Mouse (Mus musculus): ENCODE results near the gene Porcn.

Porcn gene

GRCm38 (mm10) chrX:8206015-8206693 lies at the start of gene Porcn:
Porcn (minus strand) TSS chrX:8206525.
- peak; percentile 86 to 94 for DNase-seq

GRCm38 (mm10) chrX:8255807-8256206 lies 49.5 kb upstream of the Porcn start:
- DNase-seq, result no peak

DNA sequence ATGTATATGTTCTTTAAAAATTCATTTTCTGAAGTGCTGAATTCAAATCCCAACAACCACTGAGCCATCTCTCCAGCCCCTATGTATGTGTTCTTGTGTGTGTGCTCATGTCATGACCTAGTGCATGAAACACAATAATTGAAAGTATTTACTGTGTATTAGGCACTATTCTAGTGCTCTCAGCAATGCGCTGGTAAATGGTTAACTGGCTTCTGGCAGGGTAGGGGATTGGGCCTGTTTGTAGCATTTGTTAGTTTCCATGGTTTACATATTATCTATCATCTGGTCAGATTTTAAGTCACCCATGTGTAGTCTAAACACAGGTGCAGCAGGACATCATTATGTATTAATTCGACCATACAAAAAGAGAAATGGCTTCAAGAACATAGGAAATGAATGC lies 47.4 kb upstream of the Porcn start:
- peak; percentile 44 to 47 for DNase-seq

DNA sequence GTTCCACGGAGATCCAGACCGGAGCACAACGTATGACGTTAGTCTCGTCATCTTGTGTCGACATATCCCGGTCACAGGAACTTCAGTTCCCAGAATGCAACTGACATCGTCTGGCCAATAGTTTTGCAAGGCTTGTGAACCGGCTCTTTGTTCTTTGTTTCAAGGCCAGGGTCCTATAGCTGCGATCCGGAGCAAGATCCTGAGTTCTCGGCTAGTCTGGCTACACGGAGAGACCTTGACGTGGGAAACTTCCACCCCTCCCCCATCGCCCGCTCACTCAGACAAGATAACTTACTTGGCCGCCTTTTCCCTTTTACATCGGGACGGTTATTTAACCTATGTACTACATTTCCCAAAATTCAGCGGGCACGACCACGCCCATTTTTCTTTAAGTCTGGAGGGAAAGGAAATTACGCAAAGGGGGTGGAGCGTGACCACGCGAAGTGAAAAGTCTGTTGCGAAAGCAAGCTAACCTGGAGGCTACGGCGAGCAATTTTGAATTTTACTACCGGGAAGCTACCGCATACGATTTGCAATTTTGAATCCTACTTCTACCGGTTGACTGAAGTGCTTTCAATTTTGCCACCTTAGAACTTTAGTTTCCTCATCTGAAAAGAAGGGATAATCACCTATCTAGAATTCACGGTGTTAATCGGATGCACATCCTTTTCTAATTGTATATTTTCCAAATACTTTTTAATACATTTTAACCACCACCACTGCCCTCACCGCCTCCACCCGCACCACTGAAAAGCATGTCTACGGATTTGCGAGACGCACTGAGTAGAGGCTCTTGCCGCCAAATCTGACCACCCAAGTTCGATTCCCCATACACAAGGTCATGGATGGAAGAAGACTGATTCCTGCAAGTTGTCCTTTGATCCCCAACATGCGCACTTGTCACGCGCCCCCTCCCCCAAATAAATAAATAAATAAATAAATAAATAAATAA lies 46.3 kb upstream of the Porcn start, which contains the start of gene Ftsj1:
TSS of gene Ftsj1 (minus strand) at position 73 of the 952 bp plus-strand sequence.
- DNase-seq, result peak; percentile 90 to 91

- no peak for DNase-seq
These were observed 45.5 kb upstream of the Porcn start for GRCm38 (mm10) chrX:8251789-8252333.

GRCm38 (mm10) chrX:8248542-8249120 lies 42.3 kb upstream of the Porcn start:
- DNase-seq, result no peak

GRCm38 (mm10) chrX:8247680-8248079 lies 41.4 kb upstream of the Porcn start:
- DNase-seq, result peak in 1 of 2 experiments; percentile 2

DNA sequence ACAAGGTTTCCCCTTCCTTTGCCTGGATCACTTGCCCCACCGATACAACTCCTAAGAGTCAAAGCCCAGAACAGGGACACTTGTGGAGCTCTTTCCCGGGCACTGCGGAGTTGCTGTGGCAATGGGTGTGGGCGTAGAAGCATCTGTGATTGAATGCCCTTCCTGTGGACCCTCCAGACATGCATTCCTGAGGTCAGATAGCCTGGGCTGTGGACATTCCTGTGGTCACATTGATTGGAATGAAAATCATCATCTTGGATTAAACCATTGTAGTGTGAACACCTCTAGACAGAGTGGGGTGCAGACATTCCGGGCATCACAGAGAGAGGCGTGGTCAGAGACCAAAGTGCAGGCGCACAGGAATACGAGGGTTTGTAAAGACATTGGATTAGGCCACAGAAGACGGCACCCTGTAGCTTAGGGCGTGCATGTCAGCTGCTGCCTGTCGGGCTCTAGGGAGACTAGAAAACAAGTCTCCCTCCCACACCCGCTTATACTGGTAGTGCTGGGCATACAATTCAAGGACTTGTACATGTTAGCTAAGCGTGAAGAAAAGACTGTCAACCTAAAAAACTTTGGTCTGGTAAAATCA lies 32.6 kb upstream of the Porcn start:
- DNase-seq, result no peak

DNA sequence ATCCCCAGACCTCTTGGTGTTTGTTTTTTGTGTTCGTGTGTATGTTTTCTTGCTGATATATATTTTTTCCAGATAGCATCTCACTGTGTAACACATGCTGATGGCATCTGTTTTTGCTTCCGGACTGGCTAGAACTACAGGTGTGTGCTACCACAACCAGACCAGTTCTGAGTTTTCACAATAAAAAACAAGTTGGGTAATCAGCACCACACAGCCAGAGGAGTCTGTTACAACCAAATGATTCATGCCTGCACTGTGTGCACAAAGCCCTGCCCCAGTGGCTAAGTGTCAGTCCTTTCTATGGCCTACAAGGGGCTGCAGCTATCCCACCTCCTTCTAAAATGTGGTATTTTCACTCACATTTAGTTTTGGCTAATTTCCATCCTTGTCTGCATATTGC lies 30.4 kb upstream of the Porcn start:
- no peak for DNase-seq

DNA sequence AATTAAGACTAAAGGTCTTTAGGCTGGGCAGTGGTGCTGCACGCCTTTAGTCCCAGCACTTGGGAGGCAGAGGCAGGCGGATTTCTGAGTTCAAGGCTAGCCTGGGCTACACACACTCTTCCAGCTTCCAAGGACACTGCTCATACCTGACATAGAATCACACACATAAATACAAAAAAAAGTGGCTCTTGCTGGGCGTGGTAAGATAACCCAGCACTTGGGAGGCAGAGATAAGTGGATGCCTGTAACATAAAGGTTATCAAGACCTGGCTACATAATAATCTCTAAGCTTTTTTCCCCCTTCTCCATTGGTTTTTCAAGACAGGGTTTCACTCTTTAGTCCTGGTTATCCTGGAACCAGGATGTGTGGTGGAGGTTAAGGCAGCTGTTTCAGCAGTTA lies 27.3 kb upstream of the Porcn start:
- DNase-seq, result no peak

- no peak for DNase-seq
These were observed 23.9 kb upstream of the Porcn start for GRCm38 (mm10) chrX:8230272-8230671.

DNA sequence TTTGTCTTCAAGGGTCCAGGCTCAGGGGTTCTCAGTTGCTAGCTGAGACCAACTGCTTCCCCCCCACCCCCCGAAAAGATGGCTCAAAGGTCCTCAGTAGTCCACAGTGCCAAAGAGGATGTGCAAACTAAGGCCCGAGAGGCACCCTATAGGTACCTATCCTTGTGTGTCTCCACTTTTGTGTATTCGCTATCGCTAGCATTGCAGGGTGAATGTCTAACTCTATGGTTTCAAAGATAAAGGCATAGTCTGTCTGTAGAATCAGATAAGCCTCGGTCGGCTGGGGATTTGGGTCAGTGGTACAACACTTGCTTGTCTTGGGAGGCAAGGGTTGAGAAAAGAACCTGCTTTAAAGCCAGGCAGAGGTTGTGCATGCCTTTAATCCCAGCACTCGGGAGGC lies 17.1 kb upstream of the Porcn start:
- DNase-seq, result no peak

GRCm38 (mm10) chrX:8222678-8223421 lies 16.5 kb upstream of the Porcn start:
- DNase-seq, result no peak

DNA sequence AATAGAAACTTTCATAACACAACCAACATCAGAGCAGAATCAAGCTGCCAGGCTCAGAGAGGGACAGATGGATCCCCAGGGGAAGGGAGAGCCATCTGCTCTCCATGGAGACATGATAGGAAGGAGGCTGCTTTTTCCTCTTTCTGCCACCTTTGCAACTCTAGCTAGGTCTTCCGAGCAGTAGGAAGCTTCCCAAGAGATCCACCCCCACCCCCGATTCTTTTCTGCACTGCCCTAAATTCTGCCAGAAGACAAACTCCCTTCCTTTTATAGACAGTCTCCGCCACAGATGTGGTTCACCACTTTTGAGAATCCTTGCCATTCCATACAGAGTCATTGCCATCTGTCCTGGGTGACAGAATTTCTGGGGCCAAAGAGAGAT lies 16.0 kb upstream of the Porcn start:
- no peak for DNase-seq

DNA sequence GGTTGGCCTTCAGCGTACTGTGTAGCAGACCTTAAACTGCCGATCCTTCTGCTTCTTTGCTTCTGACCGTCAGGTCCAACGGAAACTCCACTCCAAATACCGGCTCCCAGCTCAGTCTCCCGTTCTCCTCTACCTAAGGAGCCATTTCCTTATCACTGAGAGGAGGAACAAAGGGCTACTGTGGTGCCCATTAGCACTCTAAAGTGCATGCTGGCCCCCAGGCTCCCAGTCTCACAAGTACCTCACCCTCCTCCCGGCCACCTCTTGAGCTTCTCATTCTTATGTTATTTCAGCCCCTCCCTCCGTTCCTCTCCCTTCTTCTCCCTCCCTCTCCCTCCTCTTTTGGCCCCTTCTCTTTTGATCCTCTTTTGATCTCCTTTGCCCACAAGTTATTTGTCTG lies 13.3 kb upstream of the Porcn start:
- DNase-seq, result no peak

- DNase-seq, result no peak
These were observed 11.8 kb upstream of the Porcn start for GRCm38 (mm10) chrX:8218114-8218513.

DNA sequence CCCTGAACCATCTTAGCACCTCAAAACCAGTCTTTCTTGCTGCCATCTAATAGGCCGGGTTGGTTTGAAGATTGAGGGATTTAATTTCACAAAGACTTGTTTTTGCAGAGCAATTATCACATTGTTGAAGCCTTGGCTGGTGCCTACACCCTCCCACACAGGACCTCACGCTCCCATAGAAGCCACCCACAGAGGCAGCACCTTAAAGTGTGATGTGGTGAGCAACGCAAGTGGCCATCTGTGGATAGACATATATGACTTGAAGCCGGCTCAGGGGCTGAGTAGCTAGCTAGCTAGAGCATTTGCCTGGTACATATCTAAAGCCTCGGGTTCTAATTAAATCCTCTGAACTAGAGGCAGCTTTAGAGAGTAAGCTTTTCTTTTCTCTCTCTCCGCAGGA lies 11.1 kb upstream of the Porcn start:
- DNase-seq, result no peak

DNA sequence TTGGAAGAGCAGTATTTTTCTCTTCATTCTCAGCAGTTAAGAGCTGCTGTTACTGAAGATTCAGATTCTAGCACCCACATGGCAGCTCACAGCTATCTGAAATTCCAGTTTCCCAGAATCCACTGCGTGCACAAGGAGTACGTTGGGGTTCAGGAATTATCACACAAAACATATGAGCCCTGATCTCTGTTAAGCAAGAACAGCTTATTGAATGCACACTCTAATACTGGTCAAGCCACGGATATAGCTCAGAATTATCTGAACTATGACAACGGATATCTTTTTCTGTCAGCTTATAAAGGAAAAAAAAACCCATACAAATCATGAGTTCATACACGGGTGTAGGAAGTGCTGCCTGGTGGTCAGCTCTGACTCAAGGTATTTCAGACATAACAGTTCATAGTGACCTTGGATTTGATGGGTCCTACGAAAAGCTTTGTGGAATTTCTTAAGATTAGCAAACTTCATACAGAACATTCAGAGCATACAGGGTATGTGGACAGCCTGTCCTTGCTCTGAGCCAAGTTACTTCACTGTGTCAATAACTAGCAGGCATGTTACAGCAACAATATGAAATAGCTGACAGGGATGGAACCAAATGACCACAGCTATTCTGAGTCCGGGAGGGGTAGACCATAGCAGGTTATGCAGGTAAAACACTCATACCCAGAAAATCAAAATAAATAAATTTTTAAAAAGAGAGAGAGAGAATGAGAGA lies 5.3 kb upstream of the Porcn start:
- DNase-seq, result no peak

- no peak for DNase-seq
These were observed 3.4 kb upstream of the Porcn start for GRCm38 (mm10) chrX:8209720-8210119.

DNA sequence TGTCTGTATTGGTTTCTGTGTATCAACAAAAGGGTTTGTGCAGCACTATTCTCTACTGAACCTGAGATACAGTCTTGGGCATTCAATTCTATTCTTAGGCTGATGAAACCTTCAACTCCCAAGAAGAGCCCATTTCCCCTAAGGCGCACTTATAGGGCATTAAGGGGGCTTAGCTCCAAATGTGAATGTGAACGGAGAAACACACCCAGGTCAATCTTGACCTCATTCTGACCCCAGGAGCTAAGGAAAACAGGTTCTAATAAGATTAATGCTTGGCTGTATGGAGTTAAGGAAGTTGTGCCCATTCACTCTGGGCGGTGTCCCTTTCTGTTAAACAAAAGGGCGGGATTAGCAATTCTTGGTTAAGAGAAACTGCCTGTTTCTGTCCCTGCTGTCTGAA lies 899 bp upstream of the Porcn start:
- no peak for DNase-seq

DNA sequence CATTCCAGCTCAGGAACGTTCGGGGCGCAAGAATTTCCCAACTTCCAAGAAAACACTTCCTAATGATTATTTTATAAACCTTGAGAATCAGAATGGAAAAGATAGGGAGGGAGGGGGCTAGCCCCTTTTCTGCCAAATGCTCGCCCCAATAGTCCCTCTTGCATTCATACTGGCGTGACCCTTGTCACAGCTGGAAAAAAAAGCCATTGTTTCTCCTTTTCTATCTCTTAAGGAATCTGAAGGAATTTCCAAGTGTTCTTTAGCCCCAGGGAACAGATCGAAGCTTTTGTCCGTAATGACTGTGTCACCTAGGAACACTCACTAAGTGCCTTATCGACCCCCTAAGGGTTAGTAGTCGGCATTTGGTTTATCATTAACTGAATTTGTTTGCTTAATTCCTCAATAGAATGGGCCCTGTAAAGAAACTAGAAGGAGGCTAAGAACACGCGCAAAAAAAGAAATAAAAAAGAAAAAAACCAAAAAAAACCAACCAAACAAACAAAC lies 421 bp upstream of the Porcn start:
- no peak for DNase-seq

Data from kidney, postnatal 25 days (tissue).